Mouse (Mus musculus): ENCODE results near the gene Nrxn2.

Nrxn2 gene

DNA sequence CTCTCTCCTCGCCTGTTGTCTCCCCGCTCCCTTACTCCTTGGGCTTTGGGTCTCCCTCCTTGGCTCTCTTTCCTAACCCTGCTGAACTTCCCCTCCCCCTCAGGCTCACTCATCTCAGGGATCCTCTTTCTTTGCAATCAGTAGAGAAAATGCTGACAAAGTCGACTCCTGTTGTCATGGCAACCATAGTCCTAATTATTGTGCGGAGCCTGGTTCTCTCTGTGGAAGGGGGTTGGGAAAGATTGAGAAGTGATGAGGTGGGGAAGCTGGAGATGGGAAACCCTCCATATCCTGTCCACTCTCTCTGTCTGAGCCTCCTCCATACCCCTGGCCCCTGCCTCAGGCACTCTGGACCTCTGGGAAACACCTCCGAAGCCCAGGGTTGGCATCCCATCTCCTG is 100.1 kb downstream of the Nrxn2 start:
- WGBS: 24% methylated on average over 5 of the region's 5 CpGs

DNA sequence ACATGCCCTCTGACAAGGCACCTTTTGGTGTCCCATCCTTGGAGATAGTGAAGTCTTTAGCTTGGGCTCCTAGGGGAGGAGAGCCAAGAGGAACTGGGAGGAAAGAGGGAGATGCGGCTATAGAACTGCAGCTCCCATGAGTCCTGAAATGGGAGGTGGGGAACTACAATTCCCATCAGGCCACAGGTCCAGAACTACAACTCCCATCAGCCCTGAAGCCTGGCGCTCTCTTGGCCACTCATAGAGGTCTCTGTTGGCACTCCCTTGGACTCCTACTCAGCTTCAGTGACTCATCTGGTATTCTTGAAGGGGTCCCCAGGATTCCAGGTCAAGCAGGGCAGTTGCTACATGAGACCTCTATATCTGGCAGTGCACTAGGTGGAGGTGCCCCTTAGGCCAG is 101.0 kb downstream of the Nrxn2 start:
- WGBS: 28% methylated on average over 2 of the region's 2 CpGs

GRCm38 (mm10) chr19:6521630-6522029 is 103.1 kb downstream of the Nrxn2 start:
- 55% methylated on average over 3 of the region's 3 CpGs for WGBS

- 55% methylated on average over 14 of the region's 14 CpGs for WGBS
Measured at GRCm38 (mm10) chr19:6522289-6522688, 103.8 kb downstream of the Nrxn2 start.

GRCm38 (mm10) chr19:6525023-6525422 is 106.5 kb downstream of the Nrxn2 start:
- WGBS: 52% methylated on average over 4 of the region's 4 CpGs

DNA sequence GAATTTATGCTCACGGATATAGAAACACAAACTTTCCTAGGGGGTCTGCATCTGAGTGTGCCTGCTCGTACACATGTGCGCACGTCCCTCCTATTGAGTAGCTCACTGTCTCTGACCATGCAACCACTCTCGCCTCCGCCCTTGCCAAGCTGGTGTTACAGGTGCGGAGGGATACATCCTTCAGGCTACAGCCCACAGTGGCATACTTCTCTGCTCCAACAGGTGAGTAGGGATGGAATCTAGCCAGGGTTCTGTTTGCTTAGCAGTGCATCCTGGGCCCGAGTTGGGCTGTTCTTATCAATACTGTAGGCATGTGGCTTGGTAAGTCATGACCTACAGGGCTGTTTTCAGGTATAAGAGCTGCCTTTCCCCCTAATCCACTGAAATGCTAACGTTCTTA is 107.5 kb downstream of the Nrxn2 start:
- WGBS: 88% methylated on average over 9 of the region's 9 CpGs

GRCm38 (mm10) chr19:6527439-6527838 is 108.9 kb downstream of the Nrxn2 start:
- 82% methylated on average over 3 of the region's 3 CpGs for WGBS

- WGBS: 47% methylated on average over 17 of the region's 17 CpGs
Measured at GRCm38 (mm10) chr19:6527839-6528531, 109.5 kb downstream of the Nrxn2 start.

GRCm38 (mm10) chr19:6529265-6529985 is 110.9 kb downstream of the Nrxn2 start:
- 74% methylated on average over 14 of the region's 14 CpGs for WGBS

DNA sequence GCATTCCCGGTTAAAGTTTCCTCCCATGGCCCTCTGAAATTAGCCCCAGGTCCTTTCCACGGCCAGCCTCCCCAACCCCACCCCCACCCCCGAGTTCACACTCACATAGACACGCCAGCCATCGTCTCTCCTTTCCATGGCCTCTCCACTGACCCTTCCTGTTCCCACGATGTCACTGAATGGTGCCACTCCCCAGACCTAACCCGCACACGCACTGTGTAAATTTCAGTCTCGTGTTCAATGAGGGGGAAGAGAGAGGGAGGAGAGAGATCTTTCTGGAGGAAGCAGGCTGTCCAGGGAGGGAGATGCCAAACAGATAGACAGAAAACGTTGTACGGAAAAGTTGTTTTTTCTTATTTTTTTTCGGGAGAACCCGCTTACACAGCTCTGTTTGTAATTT is 111.8 kb downstream of the Nrxn2 start:
- WGBS: 32% methylated on average over 13 of the region's 13 CpGs

GRCm38 (mm10) chr19:6531011-6531631 is 112.6 kb downstream of the Nrxn2 start:
- 13% methylated on average over 55 of the region's 56 CpGs for WGBS

DNA sequence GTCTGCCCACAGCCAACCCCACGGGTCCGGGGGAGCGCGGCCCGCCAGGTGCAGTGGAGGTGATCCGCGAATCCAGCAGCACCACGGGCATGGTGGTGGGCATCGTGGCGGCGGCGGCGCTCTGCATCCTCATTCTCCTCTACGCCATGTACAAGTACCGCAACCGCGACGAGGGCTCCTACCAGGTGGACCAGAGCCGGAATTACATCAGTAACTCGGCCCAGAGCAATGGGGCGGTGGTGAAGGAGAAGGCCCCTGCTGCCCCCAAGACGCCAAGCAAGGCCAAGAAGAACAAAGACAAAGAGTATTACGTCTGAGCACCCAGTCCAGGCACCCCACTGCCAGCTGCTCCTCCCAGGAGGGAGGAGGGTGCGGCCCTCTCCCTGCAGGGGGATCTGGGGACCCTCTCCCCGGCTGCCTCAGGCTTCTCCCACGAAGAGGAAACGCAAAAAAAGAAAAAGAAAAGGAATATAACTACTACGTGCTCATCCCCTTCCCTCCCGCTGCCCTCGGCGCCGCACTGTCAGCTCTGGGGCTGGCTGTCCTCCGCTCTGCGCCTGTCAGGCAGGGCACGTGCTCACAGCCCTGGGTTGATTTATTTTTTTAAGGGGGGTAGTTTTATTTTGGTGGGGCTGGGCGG is 113.4 kb downstream of the Nrxn2 start:
- WGBS: 21% methylated on average over 36 of the region's 36 CpGs

GRCm38 (mm10) chr19:6532656-6533055 is 114.1 kb downstream of the Nrxn2 start:
- WGBS: 29% methylated on average over 13 of the region's 13 CpGs

- 52% methylated on average over 11 of the region's 11 CpGs for WGBS
Measured at GRCm38 (mm10) chr19:6533290-6534117, 115.0 kb downstream of the Nrxn2 start.

- 64% methylated on average over 5 of the region's 5 CpGs for WGBS
Measured at GRCm38 (mm10) chr19:6534118-6534415, 115.5 kb downstream of the Nrxn2 start.

- 59% methylated on average over 3 of the region's 3 CpGs for WGBS
Measured at GRCm38 (mm10) chr19:6536201-6536600, 117.7 kb downstream of the Nrxn2 start.

DNA sequence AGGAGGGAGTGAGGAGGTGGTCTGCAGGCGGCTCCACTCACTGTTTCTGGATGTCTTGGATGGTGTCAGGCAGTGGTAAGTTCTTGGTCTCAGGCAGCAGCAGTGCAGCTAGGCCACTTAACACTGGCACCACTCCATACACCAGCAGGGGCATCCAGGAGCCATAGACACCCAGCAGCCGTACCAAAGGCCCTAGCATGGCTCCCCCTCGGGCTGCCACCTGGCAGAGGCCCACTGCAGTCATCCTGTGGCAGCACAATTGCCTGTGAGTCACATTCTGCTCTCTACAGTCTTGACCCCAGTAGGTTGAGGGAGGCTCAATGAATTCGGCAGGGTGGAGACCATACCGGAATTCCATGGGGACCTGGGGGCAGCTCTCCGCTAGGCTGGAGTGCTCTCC is 118.2 kb downstream of the Nrxn2 start:
- WGBS: 63% methylated on average over 6 of the region's 6 CpGs

DNA sequence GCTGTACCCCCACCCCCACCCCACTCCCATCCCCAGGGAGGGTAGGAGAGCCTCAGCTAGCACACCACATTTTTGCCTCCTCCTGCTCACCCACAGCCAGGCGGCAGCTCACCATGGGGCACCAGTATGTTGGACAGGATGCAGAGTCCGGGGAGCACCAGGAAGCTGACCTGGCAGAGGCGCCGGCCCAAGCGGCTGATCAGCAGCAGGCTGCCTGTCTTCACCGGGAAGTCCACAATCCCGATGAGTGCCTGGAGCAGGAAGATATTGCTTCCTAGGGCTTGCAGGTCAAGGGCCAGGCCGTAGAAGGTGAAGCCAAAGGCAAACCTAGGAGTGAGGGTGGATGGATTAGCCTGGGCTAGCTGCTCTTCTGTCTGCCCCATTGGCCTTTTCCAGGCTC is 119.0 kb downstream of the Nrxn2 start:
- 70% methylated on average over 8 of the region's 8 CpGs for WGBS

DNA sequence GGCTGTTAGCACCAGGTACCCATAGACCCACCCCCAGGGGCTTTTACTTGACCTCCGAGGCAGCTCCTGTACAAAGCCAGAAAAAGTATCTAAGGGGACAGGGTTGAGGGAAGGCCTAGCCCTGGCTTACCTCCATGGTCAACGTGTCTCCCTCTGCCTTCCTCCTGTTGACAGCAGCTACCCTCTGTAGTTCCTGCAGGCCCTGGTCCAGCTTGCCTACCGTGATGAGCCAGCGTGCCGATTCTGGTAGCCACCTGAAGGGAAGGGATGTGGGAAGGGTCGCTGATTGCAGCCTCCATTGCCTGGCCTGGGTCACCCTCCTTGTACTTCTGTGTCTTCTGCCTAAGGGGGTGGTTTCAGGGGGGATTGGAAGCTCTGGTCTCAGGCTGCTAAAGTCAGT is 120.0 kb downstream of the Nrxn2 start:
- 84% methylated on average over 6 of the region's 6 CpGs for WGBS

DNA sequence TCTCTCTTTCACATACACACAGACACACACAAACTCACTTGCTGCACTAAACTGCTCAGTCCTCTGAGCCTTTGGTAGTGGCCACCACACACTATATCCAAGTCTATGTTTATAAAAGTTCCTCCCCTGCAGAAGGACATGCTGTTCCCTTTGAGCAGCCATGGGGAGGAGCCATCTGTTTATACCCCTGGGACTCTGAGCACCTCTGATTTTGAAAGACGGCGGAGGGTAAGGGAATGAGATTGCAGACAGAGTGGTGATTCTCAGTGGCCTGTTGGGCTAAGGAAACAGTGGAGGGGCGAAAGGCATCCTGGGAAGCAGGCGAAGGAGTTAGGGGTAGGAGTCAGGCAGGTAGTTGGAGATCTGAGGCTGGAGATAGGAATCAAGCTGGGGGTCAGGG is 121.1 kb downstream of the Nrxn2 start:
- 67% methylated on average over 4 of the region's 4 CpGs for WGBS

DNA sequence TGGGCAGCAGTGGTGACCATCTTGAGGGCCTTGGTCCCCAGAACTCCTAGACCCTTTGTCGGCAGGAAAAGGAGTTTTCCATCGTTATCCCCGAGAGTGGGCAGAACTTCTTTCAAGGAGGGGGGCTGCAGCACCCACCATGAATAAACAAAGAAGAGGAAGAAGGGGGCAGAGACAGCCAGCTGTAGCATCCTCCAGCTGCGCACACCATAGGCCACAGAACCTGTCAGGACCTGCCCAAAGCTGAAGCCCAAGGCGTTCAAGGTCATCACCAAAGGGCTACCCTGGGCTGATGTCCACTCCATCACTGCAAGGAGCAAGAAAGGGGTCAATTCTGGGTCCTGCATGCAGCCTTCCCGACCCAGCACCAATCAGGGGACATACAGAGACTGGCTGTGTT is 121.7 kb downstream of the Nrxn2 start:
- WGBS: 58% methylated on average over 6 of the region's 6 CpGs

DNA sequence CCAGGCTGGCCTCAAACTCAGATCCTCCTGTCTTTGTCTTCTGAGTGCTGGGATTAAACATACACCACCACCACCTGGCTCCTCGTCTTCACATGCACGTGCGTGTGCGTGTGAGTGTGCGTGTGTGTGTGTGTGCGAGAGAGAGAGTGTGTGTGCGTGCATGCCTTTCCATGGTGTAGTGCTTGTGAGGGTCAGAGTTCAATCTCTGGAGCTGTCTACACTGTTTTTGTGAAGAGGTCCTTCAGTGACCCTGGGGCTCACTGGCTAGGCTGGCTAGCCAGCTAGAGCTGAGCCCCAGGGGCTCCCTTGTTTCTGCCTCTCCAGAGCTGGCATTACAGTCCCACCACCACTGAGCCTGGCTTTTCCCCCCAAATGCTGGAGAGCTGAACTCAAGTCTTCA is 123.0 kb downstream of the Nrxn2 start:
- 95% methylated on average over 7 of the region's 7 CpGs for WGBS

Measured in cerebral cortex, adult 2 months (tissue).